Mouse (Mus musculus) hindbrain, embryonic 16.5 days (tissue): ENCODE measurements at regions not wholly inside any gene's neighbourhood (a gene's known extent, or its start where the extent isn't known, plus 50 kb on each side); places are given as distances from the start of the nearest gene placed in this dataset.

Experiments used
- ATAC-seq: fragments of 200-750 bp; cut with Nextera tagmentation; 2 replicates; pipeline ENCODE4 v1.8.0; 2017; ENCODE audit warnings: moderate TSS enrichment, moderate library complexity
- H3K27ac ChIP-seq: fragments of 300-500 bp; sonication (generic); 2 replicates; pipeline ENCODE4 v1.5.1; 2014; ENCODE audit warnings: low read depth, mild to moderate bottlenecking, control low read depth, low read length, moderate library complexity
- H3K27me3 ChIP-seq: fragments of 300-500 bp; sonication (generic); replicated peaks from 2 replicates; pipeline ENCODE4 v1.6.1; 2014; ENCODE audit warnings: low read length; ENCODE audit not compliant: control insufficient read depth, insufficient read depth
- H3K36me3 ChIP-seq: fragments of 300-500 bp; sonication (generic); 2 replicates; pipeline ENCODE4 v1.6.1; 2014; ENCODE audit warnings: mild to moderate bottlenecking, low read length, moderate library complexity, mixed read lengths; ENCODE audit not compliant: control insufficient read depth, insufficient read depth
- H3K4me1 ChIP-seq: fragments of 300-500 bp; sonication (generic); 2 replicates; pipeline ENCODE4 v1.6.1; 2014; ENCODE audit warnings: low read depth, low read length; ENCODE audit not compliant: control insufficient read depth, insufficient read depth
- H3K4me2 ChIP-seq: fragments of 300-500 bp; sonication (generic); 2 replicates; pipeline ENCODE4 v1.6.1; 2014; ENCODE audit warnings: mild to moderate bottlenecking, low read length, control low read depth, moderate library complexity
- H3K4me3 ChIP-seq: fragments of 300-500 bp; sonication (generic); 2 replicates; pipeline ENCODE4 v1.5.1; 2014; ENCODE audit warnings: mild to moderate bottlenecking, low read length, control low read depth, moderate library complexity
- H3K9ac ChIP-seq: fragments of 300-500 bp; sonication (generic); 2 replicates; pipeline ENCODE4 v1.6.1; 2014; ENCODE audit warnings: low read depth, mild to moderate bottlenecking, control low read depth, low read length, moderate library complexity
- H3K9me3 ChIP-seq: fragments of 300-500 bp; sonication (generic); 2 replicates; pipeline ENCODE4 v1.6.1; 2014; ENCODE audit warnings: mild to moderate bottlenecking, low read length, moderate library complexity; ENCODE audit not compliant: control insufficient read depth
- WGBS: fragments of 180-500 bp; shearing (Covaris S2); extraction: QIAGEN DNeasy Blood & Tissue Kit; methylation state at CpG from one replicate; pipeline ENCODE4 v1.1.7; 2014; 5-methylcytosine and 5-hydroxymethylcytosine counted together

GRCm38 (mm10) chr1:73787666-73788065 lies 336.6 kb downstream of the Tns1 start:
- no peak overlapping the region for H3K9ac ChIP-seq
- no peak overlapping the region for H3K4me2 ChIP-seq
- H3K4me1 ChIP-seq = no peaks in the 10 kb centered on the region
- ATAC-seq = no peak
- H3K9me3 ChIP-seq = no peaks in the 10 kb centered on the region
- H3K27me3 ChIP-seq = no peaks in the 10 kb centered on the region
- 19% methylated on average over 2 of the region's 2 CpGs for WGBS
- no peak overlapping the region for H3K27ac ChIP-seq
- no peak overlapping the region for H3K4me3 ChIP-seq
- no peaks in the 10 kb centered on the region for H3K36me3 ChIP-seq

- Histone ChIP-seq H3K9me3 (no peaks in the 10 kb centered on the region), H3K27ac (no peak overlapping the region), H3K36me3 (no peaks in the 10 kb centered on the region), H3K9ac (no peak overlapping the region), H3K4me2 (no peak overlapping the region), H3K4me1 (no peaks in the 10 kb centered on the region), H3K4me3 (no peak overlapping the region), H3K27me3 (no peaks in the 10 kb centered on the region)
- 70% methylated on average over 7 of the region's 7 CpGs for WGBS
- no peak for ATAC-seq
These were observed 337.0 kb downstream of the Tns1 start for GRCm38 (mm10) chr1:73787224-73787623.

DNA sequence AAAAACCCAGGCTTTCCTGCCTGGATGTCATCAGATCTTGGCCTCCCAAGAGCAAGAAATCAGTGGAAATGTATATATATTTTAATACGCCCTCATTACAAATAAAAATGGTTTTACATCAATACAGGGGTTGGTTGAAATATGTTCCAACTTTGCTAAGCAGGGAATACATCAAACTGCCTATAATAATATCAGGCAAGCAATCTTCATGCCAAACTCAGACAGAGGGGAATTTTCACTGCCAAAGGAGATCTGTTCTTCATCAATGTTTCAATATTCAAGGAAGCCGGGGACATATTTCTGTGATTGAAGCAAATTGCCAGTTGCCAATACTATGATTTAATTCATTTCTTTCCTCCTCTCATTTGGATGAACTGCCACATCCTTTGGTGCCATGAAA lies 340.9 kb downstream of the Tns1 start:
- no peaks in the 10 kb centered on the region for H3K9me3 ChIP-seq
- no peak overlapping the region for H3K4me3 ChIP-seq
- WGBS = 93% methylated on average over 2 of the region's 2 CpGs
- no peak overlapping the region for H3K27ac ChIP-seq
- no peaks in the 10 kb centered on the region for H3K27me3 ChIP-seq
- H3K36me3 ChIP-seq = no peaks in the 10 kb centered on the region
- H3K4me2 ChIP-seq = no peak overlapping the region
- H3K4me1 ChIP-seq = no peaks in the 10 kb centered on the region
- no peak for ATAC-seq
- H3K9ac ChIP-seq = no peak overlapping the region

DNA sequence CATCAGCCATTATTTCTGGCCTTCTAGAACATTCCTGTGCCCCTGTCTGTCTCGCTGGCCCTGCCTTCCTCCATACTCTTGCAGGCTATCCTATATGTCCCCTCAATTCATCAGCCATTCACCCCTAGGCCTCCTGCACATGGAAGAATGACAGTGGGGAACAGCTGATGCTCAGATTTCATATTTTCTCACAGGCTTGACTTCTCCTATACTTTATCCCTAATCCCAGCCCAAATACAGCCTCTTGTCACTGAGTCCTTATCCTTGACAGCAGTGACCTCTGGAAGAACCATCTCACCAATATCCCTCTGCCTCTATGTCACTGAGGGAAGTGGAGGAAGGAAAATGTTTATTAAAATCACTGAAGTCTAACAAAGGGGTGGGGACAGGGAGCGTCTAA lies 341.4 kb downstream of the Tns1 start:
- no peaks in the 10 kb centered on the region for H3K9me3 ChIP-seq
- H3K27ac ChIP-seq = no peak overlapping the region
- no peak overlapping the region for H3K9ac ChIP-seq
- ATAC-seq = no peak
- WGBS = 86% methylated on average over 2 of the region's 2 CpGs
- no peak overlapping the region for H3K4me2 ChIP-seq
- no peak overlapping the region for H3K4me3 ChIP-seq
- no peaks in the 10 kb centered on the region for H3K36me3 ChIP-seq
- H3K4me1 ChIP-seq = no peaks in the 10 kb centered on the region
- H3K27me3 ChIP-seq = no peaks in the 10 kb centered on the region

GRCm38 (mm10) chr1:73771773-73772172 lies 352.5 kb downstream of the Tns1 start:
- Histone ChIP-seq H3K4me1 (no peaks in the 10 kb centered on the region), H3K27ac (no peak overlapping the region), H3K9ac (no peak overlapping the region), H3K4me3 (no peak overlapping the region), H3K4me2 (no peak overlapping the region), H3K27me3 (no peaks in the 10 kb centered on the region), H3K9me3 (no peaks in the 10 kb centered on the region), H3K36me3 (no peaks in the 10 kb centered on the region)
- WGBS = 74% methylated on average over 5 of the region's 5 CpGs
- ATAC-seq = no peak

DNA sequence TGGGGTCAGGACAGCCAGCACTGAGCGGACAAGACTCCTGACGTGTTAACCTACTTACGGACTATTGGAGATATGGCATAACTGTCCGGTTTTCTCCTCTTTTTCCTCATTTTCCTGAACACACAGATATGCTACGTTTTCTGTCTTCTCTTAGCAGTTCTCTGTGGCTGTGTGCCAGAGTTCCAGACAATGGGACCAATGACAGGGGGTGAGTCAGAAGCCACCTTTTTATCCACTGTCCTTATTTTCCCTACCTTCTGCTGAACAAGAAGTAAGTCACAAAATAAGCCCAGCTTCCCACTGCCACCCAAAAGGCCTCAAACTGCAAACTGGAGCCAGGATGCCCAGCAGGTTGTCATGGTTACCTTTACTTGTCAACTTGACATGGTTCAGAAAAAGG lies 353.6 kb downstream of the Tns1 start:
- H3K4me2 ChIP-seq = no peak overlapping the region
- H3K27me3 ChIP-seq = no peaks in the 10 kb centered on the region
- no peak overlapping the region for H3K4me3 ChIP-seq
- no peak for ATAC-seq
- H3K9me3 ChIP-seq = no peaks in the 10 kb centered on the region
- H3K9ac ChIP-seq = no peak overlapping the region
- H3K27ac ChIP-seq = no peak overlapping the region
- no peaks in the 10 kb centered on the region for H3K36me3 ChIP-seq
- 71% methylated on average over 5 of the region's 5 CpGs for WGBS
- H3K4me1 ChIP-seq = no peaks in the 10 kb centered on the region

DNA sequence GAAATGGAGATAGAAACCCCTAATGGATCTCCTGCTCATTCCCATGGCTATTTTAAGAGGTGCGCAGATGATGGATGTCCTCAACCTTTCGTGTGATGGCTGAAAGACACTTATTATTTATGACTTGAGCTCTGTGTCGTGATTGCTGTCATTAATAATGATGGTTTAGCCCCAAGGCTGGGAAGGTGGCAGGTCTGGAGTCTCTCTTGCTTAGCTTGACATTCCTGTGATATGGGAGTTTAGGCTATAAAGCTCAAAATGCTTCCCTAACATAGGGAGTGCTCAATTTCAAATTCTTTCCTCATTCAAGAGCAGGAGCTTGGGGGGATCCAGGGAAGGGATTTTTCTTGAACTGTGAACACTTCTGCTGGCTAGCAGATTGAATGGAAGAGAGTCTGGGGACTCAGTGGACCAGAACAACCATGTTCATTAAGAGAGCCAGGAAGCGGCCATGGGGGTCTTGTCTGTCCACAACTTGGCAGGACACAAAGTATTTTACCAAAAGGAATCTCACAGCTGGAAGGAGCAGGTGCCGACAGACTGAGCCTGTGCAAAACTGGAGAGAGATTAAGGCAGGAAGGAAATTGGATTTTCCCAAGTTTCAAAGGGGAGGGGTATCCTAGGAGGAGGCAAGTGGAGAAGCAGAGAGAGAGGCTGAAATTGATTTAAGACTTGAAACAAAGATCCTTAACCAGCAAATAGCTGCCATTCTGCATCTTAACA lies 359.5 kb downstream of the Tns1 start:
- H3K27me3 ChIP-seq = no peaks in the 10 kb centered on the region
- WGBS = 53% methylated on average over 5 of the region's 5 CpGs
- no peak overlapping the region for H3K4me3 ChIP-seq
- H3K4me1 ChIP-seq = no peaks in the 10 kb centered on the region
- H3K4me2 ChIP-seq = no peak overlapping the region
- no peaks in the 10 kb centered on the region for H3K9me3 ChIP-seq
- ATAC-seq = no peak
- H3K9ac ChIP-seq = no peak overlapping the region
- H3K36me3 ChIP-seq = no peaks in the 10 kb centered on the region
- H3K27ac ChIP-seq = no peak overlapping the region

GRCm38 (mm10) chr1:73758110-73759061 lies 365.9 kb downstream of the Tns1 start:
- no peaks in the 10 kb centered on the region; the same call in none of the 2 replicates for H3K4me1 ChIP-seq
- no peak overlapping the region for H3K4me2 ChIP-seq
- no peak overlapping the region for H3K9ac ChIP-seq
- no peak overlapping the region for H3K4me3 ChIP-seq
- WGBS = 28% methylated on average over 11 of the region's 11 CpGs
- no peaks in the 10 kb centered on the region for H3K9me3 ChIP-seq
- ATAC-seq = peak; percentile 85
- no peaks in the 10 kb centered on the region for H3K36me3 ChIP-seq
- no peaks in the 10 kb centered on the region for H3K27me3 ChIP-seq
- no peak overlapping the region; the same call in 1 of the 2 replicates for H3K27ac ChIP-seq

DNA sequence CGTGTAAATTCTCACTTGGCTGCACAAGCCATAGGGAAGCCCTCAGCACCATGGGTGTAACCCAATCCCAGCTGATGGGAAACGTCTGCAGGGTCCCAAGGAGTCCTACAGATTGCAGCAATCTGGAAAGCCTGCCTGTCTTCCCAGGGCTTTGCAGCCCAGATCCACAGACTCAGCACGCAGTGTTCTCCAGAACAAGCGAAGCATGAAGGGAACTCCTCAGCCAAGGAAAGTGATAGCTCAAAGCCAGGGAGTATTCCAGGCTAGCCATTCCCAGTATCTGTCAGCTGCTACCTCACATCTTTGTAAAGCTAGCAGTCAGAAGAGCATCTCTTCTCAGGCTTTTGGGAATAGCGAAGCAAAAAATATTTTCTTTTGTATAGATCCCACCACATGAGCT lies 368.5 kb downstream of the Tns1 start:
- 60% methylated on average over 5 of the region's 5 CpGs for WGBS
- Histone ChIP-seq H3K4me1 (no peaks in the 10 kb centered on the region; the same call in none of the 2 replicates), H3K36me3 (no peaks in the 10 kb centered on the region), H3K27ac (no peak overlapping the region), H3K4me3 (no peak overlapping the region), H3K9ac (no peak overlapping the region), H3K27me3 (no peaks in the 10 kb centered on the region), H3K4me2 (no peak overlapping the region), H3K9me3 (no peaks in the 10 kb centered on the region)
- ATAC-seq = no peak
